Mouse (Mus musculus): ENCODE measurements around the gene Dusp22.

The Dusp22 gene

GRCm38 (mm10) chr13:30673878-30674277 lies 14.1 kb downstream of the Dusp22 start:
- DNase-seq = no peak

DNA sequence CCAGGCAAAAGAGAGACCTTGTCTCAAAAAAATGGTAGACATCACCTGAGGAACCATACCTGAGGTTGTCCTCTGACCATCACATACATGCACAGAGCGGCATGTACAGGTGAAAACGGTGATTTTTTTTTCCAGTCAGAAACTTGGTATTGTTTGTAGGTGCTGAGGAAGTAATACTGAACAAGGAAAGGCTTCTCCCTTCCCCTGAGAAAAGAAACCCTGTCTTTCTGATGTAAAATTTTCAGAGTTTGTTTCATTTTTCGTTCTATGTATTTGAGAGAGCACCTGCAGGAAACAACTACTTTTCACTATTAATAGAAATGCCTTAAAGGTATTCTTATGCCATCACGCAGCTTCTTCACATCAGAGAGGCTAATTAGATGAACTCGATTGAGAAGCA lies 19.0 kb downstream of the Dusp22 start:
- DNase-seq = no peak

- no peak for DNase-seq
Measured at GRCm38 (mm10) chr13:30681866-30682265, 22.1 kb downstream of the Dusp22 start.

DNA sequence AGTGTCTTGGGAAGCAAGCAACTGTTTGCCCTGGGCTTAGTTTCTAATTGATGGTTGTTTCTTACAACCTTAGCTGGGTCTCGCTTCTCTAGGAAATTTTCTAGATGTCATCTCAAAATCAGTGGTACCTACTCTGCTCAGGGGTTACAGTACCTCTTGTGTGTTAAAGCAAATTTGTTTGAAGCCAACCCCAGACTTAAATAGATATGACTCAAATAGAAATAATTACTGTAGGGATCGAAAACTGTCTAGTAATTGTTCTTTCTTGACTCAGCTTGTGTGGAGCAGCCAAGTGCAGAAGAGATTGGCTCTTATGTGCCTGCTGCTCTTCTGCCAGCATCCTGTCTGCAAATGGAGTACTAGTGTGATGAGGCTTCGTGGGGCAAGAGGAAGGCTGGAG lies 22.5 kb downstream of the Dusp22 start:
- no peak for DNase-seq

GRCm38 (mm10) chr13:30684614-30685122 lies 24.9 kb downstream of the Dusp22 start:
- DNase-seq = peak; percentile 23

DNA sequence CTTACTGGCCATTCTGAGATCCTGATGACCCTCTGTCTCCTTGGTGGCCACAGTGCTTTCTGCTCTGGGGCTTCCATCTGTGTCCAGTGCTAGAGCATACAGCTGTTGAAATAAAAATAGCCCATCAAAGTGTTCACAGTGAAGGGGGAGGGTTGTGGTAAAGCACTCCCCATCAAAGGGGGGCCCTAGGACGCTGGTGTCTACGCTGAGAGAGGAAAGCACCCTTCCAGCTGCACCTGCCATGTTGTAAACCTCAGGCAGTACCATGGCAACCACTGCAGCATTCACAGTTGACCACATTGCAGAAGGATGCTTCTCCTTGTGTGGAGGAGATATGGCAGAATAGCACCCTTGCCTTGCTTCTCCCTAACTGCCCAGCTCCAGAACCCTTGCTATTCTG lies 26.2 kb downstream of the Dusp22 start:
- DNase-seq = peak; percentile 69

GRCm38 (mm10) chr13:30688035-30688616 lies 28.3 kb downstream of the Dusp22 start:
- DNase-seq = no peak

- no peak for DNase-seq
Measured at GRCm38 (mm10) chr13:30689475-30689874, 29.7 kb downstream of the Dusp22 start.

- no peak for DNase-seq
Measured at GRCm38 (mm10) chr13:30691441-30692292, 31.9 kb downstream of the Dusp22 start.

- DNase-seq = no peak
Measured at GRCm38 (mm10) chr13:30692644-30693385, 33.0 kb downstream of the Dusp22 start.

- no peak for DNase-seq
Measured at GRCm38 (mm10) chr13:30695232-30695631, 35.4 kb downstream of the Dusp22 start.

DNA sequence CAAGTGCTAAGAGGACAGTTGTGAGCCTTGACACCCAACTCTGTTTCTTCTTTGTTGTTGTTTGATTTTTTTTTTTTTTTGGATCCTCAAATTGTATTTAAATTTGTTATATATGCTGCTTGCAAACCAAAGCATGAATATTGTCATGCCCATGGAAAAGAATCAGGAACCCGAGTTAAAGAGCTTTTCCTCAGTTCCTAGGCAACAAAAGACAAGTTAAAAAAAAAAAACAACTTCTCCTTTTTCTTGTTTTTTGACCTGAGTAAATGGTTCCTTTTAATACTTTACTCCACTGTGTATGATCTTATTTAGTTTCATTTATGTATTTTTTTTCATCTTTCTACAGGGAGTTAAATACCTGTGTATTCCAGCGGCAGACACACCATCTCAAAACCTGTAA lies 36.1 kb downstream of the Dusp22 start:
- DNase-seq = no peak

DNA sequence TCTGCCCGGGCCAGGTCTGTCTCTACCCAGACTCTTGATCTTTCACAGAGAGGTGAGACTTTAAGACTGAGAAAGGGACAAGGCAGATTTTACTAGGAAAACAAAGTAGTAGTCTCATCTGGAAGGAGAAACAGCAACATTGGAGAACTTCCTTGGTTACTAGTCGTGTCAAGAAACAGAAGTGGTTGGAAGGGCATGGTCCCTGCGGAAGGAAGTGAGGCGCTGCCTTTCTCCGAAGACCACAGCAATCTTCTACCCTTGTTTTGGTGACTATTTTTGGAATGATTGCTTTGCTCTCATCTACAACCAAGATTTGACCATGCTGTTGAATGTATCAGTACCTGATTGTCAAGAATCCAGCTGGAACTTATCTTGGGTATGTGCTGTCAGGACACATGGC lies 38.1 kb downstream of the Dusp22 start:
- no peak for DNase-seq

DNA sequence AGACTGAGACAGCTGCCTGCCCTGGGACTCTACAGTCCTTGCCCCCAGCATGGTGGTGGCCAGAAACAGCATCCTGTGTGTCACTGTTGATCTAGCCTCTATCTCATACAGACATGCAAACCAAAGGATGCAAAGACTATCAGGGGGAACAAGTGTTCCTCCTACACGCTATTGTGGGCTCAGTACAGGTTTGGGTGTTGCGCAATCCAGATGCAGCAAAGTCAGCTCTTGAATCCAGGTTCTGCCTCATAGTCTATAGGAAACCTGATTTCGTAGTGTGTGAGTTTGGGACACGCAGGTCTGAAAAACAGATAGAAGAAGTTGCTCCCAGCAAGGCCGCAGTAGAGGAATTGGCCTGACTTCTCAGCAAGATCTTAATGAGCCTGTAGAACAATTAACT lies 42.9 kb downstream of the Dusp22 start:
- DNase-seq = no peak

- no peak for DNase-seq
Measured at GRCm38 (mm10) chr13:30704246-30705095, 44.7 kb downstream of the Dusp22 start.

GRCm38 (mm10) chr13:30711066-30711465 lies 51.3 kb downstream of the Dusp22 start:
- DNase-seq = no peak

DNA sequence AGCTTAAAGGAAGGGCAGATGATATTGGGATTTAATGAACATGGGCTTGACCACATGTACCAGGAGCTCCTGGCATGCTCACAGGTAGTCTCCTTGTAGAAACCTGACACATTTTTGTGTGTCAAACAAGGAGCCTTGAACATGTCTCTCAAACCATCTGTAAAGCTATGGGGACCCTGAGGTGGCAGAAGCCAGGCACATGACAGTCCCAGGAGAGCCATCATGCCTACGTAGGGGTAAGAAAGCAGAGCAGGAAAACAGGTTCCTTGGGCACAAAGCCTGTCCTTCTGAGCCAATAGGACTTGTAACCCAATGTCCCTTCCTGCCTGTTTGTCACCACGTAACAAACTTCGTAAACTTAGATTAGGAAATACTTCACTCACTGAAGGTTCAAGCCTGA lies 51.9 kb downstream of the Dusp22 start:
- no peak for DNase-seq

DNA sequence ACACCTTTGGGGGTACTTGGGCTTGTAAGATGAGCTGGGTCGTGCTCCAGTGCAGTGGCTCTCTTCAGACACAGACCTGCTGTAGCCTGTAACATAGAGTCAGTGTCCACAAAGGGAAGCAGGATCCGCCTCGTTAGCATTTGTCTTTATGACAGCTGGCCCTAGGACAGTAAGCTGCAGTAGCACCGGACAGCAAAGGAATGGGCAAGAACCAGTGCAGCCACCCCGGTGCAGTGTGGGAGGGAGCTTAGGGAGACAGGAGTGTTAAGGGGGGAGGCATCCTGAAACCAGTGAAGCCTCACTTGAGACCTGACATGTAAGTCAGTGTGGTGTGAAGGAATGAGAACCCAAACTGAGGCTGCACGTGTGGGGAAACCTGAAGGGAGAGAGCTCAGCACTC lies 52.5 kb downstream of the Dusp22 start:
- no peak for DNase-seq

DNA sequence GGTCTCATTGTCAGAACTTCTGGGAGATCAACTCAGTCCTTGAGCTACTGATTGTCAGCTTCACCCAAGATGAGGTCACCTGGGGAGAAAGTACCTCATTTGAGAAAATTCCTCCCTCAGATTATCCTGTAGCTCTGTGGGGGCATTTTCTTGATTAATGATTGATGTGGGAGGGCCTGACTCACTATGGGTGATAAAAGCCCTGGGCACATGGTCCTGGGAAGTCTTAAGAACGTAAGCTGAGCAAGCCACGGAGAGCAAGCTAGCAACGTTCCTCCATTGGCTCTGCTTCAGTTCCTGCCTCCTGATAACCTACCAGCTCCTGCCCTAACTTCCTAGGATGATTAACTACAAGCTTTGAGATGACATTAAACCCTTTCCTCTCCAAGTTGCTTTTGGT lies 53.8 kb downstream of the Dusp22 start:
- no peak for DNase-seq

GRCm38 (mm10) chr13:30714552-30714951 lies 54.8 kb downstream of the Dusp22 start:
- no peak for DNase-seq

- DNase-seq = no peak
Measured at GRCm38 (mm10) chr13:30715060-30715459, 55.3 kb downstream of the Dusp22 start.

- DNase-seq = no peak
Measured at GRCm38 (mm10) chr13:30715573-30715972, 55.8 kb downstream of the Dusp22 start.

- DNase-seq = no peak
Measured at GRCm38 (mm10) chr13:30716611-30717010, 56.8 kb downstream of the Dusp22 start.
